Mouse (Mus musculus) embryonic stem cell, embryonic (primary cell): Measurements from ENCODE around the gene E130208F15Rik.

ENCODE experiments used
- CTCF ChIA-PET, 4 experiments: fragments of 300-600 bp in 2 of 4; fragments of 350-600 bp in 2 of 4; sonication (Branson Sonifier 250); formaldehyde crosslinking; loops; one replicate each; lab custom pipeline; 2022; ENCODE audit warnings: inconsistent platforms in 2 of 4; lab: Charles Lee
- POLR2A ChIA-PET, 4 experiments: fragments of 300-600 bp in 2 of 4; fragments of 350-600 bp in 2 of 4; sonication (Branson Sonifier 250); formaldehyde crosslinking; loops; one replicate each; lab custom pipeline; 2022; ENCODE audit warnings: antibody characterized with exemption in 4 of 4, inconsistent platforms in 1 of 4; lab: Charles Lee

E130208F15Rik gene

DNA sequence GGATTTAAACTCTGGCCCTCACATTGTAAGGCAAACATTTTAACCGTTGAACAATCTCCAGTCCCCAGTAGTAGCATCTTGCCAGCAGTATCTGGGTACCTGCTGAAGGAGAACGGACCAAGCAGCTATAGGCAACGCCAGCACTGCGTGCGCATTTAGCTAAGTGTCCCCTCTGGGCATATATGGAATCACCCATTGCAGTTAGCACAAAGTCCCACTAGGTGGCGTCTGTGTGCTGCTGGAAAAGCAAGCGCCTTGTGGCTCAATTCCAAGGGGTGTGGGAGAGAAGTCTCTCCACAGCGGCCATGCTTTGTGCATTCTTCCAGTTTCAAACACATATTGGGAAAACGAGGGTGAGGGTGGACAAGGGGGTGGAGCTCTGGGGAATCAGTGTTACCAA lies 14.8 kb downstream of the E130208F15Rik start:
- CTCF ChIA-PET: interaction anchor here (0.5 to 3.4 kb wide), 96 partner anchors 8 to 762 kb away, joined by 3 to 39 read pairs (median 4); partner anchors contain the start of genes Aplp1 (in 2 of the 4), E130208F15Rik (in 2 of the 4), Sdhaf1 (in 2 of the 4) and Alkbh6 (in 1 of the 4)
- POLR2A ChIA-PET: interaction anchor here in 3 of 4 experiments (0.6 to 2.2 kb wide), 20 partner anchors 12 to 204 kb away, joined by 3 to 12 read pairs (median 3); partner anchors contain the start of genes E130208F15Rik (in 2 of the 3), Prodh2 (in 1 of the 3), Syne4 (in 1 of the 3) and Wdr62 (in 1 of the 3)

DNA sequence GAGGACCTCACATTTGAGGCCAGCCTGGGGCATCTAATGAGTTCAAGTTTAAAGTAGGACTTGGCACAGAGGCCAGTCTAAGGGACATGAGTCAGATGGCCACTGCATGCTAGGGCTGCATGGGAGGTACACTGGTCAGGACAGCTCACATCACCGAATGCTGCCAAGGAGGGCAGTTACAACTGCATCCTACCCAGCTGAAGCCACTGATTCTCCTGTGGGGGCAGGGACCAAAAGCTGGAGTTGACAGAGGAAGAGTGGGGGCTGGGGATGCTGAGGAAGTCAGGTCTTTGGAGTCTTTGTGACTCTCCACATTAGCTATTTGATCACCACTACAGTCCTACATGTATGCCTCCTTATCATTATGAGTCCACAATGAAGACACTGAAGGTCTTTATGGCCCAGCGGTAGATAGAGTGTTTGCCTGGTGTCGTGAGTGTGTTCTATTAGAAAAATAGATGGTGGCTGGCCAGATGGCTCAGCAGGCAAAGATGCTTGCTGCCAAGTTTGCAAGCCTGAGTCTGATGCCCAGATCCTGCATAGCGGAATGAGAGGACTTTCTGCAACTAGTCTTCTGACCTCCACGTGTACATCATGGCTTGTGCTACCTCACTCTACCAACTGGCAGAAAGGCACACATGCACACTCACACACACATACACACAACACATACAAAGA lies 18.0 kb downstream of the E130208F15Rik start:
- ChIA-PET CTCF (no interaction called here), POLR2A (no interaction called here)

DNA sequence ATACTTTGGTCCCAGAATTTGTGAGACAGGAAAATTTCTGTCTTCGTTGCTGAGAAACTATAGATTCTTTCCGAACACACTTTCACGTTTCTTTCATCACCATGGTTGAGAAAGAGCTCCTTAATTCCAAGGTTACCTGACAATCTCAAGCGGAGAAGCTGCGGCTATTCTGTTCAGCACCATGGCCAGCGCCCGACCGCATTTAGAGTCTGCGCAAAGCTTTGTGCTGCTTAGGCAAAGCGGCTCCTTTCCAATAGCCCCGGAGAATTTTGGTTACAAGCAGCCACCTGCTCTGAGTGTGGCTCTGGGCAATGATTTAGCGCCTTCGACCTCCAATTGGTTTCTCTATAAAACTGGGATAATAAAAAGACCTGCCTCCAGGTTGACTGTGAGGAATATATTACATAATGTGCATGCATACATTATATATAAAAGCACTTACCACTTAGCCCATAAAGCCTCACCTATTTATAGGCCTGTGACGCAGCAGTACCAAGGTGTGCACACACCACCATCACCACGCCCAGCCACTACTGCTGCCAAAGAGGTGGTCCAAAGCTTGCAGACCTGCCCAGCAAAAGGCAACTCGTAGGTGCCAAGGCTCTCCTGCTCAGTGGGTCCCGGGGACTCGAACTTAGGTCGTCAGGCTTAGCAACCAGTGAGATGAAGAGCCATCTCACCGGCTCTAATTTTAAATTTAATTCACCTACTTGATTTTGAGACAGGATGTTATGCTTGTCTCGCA lies 25.3 kb downstream of the E130208F15Rik start:
- POLR2A ChIA-PET: interaction anchor here in 2 of 4 experiments (1.1 to 1.6 kb wide), 3 partner anchors 12 to 67 kb away, joined by 3 to 10 read pairs (median 3); partner anchors contain the start of genes Syne4 (in 1 of the 2), Thap8 (in 1 of the 2) and Wdr62 (in 1 of the 2)
- CTCF ChIA-PET: interaction anchor here (0.5 to 4.8 kb wide), 20 partner anchors 9 to 323 kb away, joined by 3 to 46 read pairs (median 4); partner anchors contain the start of gene Prodh2 (in 1 of the 4)

DNA sequence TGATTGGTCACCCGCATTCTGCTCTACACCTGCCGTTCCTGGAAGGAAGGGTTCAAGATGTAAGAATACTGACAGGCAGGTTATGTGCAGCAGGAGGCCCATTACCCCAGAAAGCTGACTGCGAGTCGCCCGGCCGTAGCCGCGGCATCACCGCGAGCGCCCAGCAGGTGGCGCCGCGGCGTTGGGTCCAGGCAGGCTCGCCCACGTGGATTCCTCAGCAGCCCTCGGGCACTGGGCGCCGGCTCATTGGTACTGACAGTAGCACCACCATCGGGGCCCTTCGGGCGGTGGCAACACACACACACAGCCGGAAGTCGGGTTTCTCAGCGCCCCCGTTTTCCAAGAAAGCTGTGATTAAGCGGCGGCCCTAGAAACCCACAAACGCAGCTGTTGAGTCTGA lies 26.3 kb downstream of the E130208F15Rik start:
- POLR2A ChIA-PET: interaction anchor here in 2 of 4 experiments (0.7 to 2.0 kb wide), 5 partner anchors 13 to 117 kb away, joined by 3 to 10 read pairs (median 3); partner anchors contain the start of genes Thap8 (in 1 of the 2) and Wdr62 (in 1 of the 2)
- CTCF ChIA-PET: interaction anchor here (0.5 to 4.8 kb wide), 37 partner anchors 8 to 278 kb away, joined by 3 to 46 read pairs (median 4); partner anchors contain the start of genes Aplp1 (in 2 of the 4), Prodh2 (in 2 of the 4), Cox6b1 (in 1 of the 4) and E130208F15Rik (in 1 of the 4)

DNA sequence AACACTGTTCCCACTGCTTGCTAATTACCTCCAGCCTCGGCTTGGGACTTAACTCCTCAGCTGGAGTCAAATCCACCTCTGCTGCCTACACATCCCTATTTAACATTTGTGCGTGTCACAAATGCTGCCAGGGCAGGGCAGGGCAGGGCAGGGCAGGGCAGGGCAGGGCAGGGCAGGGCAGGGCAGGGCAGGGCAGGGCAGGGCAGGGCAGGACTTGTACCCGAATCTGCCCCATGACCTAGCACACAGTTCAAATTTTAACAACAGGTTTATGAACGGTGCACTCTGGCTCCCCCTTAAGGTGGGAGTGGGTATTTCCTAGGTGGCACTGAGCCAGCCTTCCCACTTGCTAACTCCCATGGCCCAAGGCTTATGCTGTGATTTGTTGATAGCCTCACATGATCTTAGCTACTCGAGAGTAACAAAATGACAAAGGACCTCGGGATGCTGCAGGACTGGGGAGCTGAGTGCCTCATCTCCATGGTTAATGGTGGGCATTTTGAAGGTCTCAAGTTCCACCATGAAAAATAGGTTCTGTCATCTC lies 31.8 kb downstream of the E130208F15Rik start:
- ChIA-PET POLR2A (interaction anchor here in 3 of 4 experiments (0.8 to 1.7 kb wide), 8 partner anchors 10 to 196 kb away, joined by 3 to 6 read pairs (median 3); partner anchors contain the start of gene Lrfn3 (in 1 of the 3)), CTCF (interaction anchor here in 3 of 4 experiments (0.5 to 2.1 kb wide), 26 partner anchors 9 to 835 kb away, joined by 3 to 18 read pairs (median 3); partner anchors contain the start of genes E130208F15Rik (in 1 of the 3), Lrfn3 (in 1 of the 3) and Sipa1l3 (in 1 of the 3))

DNA sequence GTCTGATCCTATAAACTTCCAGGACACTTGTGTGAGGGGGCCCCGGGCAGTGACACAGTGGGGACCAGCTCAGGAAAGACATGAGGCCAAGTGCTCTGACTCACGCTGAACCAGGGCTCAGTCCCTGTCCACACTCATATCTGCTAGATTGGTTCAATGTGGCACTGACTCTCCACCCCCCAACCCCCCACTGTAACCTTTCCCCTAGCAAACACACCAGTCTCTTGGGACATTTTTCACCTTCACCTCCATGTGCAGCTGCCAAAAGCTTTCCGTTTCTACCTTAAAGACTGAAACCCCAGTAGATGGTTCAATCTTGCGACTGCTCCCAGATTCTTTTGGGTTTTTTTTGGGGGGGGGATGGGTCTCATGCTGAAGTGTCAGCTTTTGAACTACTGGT lies 32.5 kb downstream of the E130208F15Rik start:
- ChIA-PET CTCF (interaction anchor here in 3 of 4 experiments (0.6 to 2.1 kb wide), 22 partner anchors 8 to 373 kb away, joined by 3 to 18 read pairs (median 3); partner anchors contain the start of genes E130208F15Rik (in 1 of the 3) and Lrfn3 (in 1 of the 3)), POLR2A (interaction anchor here in 2 of 4 experiments (0.6 to 1.4 kb wide), 5 partner anchors 9 to 195 kb away, joined by 3 to 6 read pairs (median 3); partner anchors contain the start of gene Lrfn3 (in 1 of the 2))

DNA sequence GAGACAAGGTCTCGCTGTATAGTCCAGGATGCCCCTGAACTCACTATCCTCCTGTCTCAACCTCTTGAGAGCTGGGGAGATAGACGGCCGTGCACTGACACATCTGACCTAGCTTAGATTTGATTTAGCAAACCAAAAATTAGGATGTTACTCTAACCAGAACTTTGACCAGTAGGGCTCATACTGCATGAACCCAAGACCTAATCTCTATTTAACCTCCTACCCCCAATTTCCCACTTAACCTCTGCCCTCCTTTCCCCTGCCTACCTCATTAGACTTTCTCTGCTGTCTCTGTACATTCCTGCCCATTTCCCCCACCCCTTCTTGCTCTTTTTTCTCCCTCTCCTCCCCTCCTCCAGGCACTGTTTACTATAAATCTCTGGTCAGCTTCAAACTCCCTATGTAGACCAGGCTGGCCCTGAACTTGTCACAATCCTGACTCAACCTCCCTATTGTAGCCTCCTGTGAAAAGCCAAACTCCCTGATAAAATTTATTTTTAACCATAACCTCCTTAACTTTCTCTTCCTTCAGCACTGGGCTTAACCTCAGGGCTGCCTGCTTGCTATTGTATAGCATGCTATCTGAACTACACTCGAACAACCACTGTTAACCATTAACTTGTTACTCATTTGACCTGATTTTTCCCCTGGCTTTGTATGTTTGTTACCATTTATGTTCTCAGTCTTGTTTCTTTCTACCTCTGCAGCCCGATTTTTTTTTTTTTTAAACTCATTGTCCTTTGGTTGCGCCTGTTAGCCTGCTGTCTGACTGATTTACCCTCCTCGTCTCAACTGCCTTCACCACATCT lies 37.0 kb downstream of the E130208F15Rik start:
- ChIA-PET POLR2A (no interaction called here), CTCF (interaction anchor here in 1 of 4 experiments (0.7 to 1.9 kb wide), 2 partner anchors 9 to 22 kb away, joined by 5 read pairs; no protein-coding TSS in a partner anchor)

DNA sequence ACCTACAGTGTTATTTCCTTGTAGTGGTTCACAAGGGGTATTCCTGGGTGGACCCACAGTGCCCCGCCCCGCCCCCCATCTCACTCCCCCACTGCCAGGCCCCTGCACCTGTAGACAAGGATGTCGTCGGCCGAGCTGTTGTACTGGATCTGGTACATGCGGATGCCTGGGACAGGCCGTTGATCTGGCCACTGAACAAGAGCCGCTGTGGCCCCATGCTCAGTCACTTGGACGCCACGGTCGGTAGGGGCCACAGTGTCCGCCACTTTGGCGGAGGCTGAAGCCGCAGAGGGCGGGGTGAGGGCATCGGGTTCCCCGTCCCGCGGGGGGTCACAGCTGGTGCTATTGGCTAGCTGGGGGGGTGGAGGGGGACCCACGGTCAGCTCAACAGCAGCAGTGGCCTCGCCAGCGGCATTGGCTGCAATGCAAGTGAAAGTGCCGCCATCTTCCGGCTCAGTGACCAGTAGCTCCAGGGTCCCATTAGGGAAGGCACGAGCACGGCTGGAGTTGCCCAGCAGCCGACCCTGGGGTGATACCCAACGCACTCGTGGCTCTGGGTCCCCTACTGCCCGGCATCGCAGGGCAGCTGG lies 37.8 kb downstream of the E130208F15Rik start:
- POLR2A ChIA-PET: interaction anchor here in 2 of 4 experiments (0.7 to 1.4 kb wide), 3 partner anchors 8 to 201 kb away, joined by 3 read pairs; partner anchors contain the start of gene Sdhaf1 (in 1 of the 2)
- CTCF ChIA-PET: interaction anchor here (0.7 to 1.9 kb wide), 8 partner anchors 10 to 131 kb away, joined by 3 to 6 read pairs (median 4); no protein-coding TSS in a partner anchor

DNA sequence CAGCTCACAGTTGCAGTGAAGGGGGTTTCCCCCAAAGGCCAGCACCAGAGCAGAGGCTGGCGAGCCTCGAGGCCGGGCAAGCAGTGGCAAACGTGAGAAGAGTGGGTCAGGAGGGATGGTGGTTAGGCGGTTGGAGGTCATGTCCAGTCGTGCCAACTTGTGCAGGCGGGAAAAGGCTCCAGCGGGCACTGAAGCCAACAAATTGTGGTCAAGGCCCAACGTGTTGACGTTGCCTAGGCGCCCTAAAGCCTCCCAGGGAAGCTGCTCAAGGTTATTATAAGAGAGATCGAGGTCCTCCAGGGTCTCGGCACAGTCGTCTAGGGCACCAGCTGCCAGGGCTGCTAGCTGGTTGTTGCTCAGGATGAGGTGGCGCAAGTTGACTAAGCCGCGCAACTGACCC lies 38.5 kb downstream of the E130208F15Rik start:
- CTCF ChIA-PET: interaction anchor here (0.7 to 1.9 kb wide), 7 partner anchors 11 to 131 kb away, joined by 3 to 6 read pairs (median 3); no protein-coding TSS in a partner anchor

DNA sequence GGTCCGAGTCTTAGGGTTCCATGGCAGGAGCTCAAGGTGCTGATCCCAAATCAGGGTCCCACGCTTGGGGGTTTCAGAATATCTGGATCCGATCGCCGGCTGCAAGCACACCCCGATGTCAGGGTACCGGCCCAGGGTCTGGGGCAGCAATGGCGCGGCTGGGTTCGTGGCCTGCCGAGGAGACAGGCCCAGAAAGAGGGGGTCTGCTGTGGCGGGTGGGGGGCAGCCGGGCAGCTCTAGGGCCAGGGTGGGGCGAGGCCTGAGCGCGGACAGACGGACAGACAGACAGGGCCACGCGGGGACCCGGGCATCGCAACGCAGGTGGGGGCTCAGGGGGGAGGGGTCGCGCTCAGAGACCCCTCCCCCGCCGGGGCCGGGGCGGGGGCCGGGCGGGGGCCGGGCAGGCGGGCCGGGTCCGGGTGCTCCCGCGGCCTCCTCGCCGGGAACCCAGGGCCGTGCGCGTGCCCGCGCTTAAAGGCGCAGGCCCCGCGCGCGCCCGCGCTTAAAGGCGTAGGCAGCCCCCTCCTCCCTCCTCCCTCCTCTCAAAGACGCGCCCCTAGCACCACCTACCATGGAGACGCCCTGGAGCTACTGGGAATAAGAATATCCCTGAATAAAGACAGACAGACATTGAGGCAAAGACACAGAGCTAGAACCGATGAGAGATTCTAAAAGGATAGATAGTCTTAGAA lies 41.3 kb downstream of the E130208F15Rik start, which contains the start of gene Lrfn3:
Gene Lrfn3, minus strand, starts transcription at position 121 of the 692 bp plus-strand sequence.
- ChIA-PET POLR2A (interaction anchor here (0.6 to 1.6 kb wide), 10 partner anchors 9 to 1423 kb away, joined by 3 to 6 read pairs (median 4); partner anchors contain the start of gene Syne4 (in 1 of the 4)), CTCF (interaction anchor here (0.6 to 2.4 kb wide), 15 partner anchors 9 to 217 kb away, joined by 3 to 7 read pairs (median 4); no protein-coding TSS in a partner anchor)

More for the DNA sequence above, 38.5 kb downstream of the E130208F15Rik start:
- POLR2A ChIA-PET: interaction anchor here in 2 of 4 experiments (0.7 to 1.5 kb wide), 4 partner anchors 8 to 200 kb away, joined by 3 to 4 read pairs (median 3); partner anchors contain the start of gene Sdhaf1 (in 1 of the 2)

DNA sequence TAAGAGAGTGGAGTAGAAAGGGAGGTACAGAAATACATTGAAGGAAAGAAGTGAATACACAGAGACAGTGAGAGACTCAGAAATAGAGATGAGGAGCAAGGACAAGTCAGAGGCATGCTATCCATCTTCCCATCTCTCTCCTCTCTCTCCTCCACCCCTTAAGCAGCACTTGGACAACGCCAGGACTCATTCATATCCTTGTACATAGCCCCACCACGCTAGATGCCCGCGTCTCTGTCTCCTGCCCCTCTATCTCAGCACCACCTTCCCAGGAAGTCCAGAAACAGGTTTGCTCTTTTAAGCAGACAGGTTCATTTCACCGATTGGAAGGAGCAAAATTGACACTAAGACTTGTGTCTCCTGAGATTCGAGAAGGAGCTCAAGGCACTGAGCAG lies 41.8 kb downstream of the E130208F15Rik start:
- CTCF ChIA-PET: interaction anchor here (0.6 to 2.4 kb wide), 14 partner anchors 10 to 218 kb away, joined by 3 to 7 read pairs (median 4); no protein-coding TSS in a partner anchor
- POLR2A ChIA-PET: interaction anchor here (0.6 to 1.6 kb wide), 10 partner anchors 10 to 1424 kb away, joined by 3 to 6 read pairs (median 4); no protein-coding TSS in a partner anchor

DNA sequence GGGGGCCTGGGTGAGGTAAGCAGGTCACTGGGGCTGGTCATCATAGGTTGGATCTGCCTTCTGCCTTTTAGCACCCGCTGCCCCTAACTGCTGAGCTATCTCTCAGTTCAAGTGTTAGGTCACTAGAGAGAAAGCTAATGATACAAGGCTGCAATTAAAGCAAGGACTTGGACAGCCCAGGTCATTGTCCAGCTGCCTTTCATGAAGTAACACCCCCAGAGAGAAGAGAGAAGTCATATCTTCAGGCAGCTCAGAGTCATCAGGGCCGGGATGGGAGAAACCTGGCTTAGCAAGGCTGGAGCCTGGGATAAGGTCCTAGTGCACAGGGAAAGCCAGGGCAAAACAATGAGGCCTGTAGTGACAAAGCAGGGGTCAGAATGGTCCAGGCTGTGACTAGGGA lies 45.9 kb downstream of the E130208F15Rik start:
- ChIA-PET CTCF (interaction anchor here (0.6 to 1.8 kb wide), 5 partner anchors 14 to 245 kb away, joined by 3 to 8 read pairs (median 3); partner anchors contain the start of gene Upk1a (in 1 of the 4)), POLR2A (interaction anchor here in 2 of 4 experiments (0.5 to 1.3 kb wide), 7 partner anchors 10 to 85 kb away, joined by 3 to 10 read pairs (median 3); no protein-coding TSS in a partner anchor)
